Mouse (Mus musculus) myocyte (in vitro differentiated cells): ENCODE results near the gene Usp54. TPM values are rescaled to one million over a fixed set of nuclear protein-coding genes. Genes with fewer than 3 reads are reported as not detected.

ENCODE experiments used
- H3K27me3 ChIP-seq: one replicate; pipeline ENCODE4 v1.6.1; 2011; ENCODE audit not compliant: control insufficient read depth, insufficient read depth, insufficient read length
- H3K36me3 ChIP-seq: one replicate; pipeline ENCODE4 v1.6.1; 2011; ENCODE audit not compliant: control insufficient read depth, insufficient read depth
- H3K4me2 ChIP-seq: one replicate; pipeline ENCODE4 v1.6.1; 2011; ENCODE audit warnings: low read depth, control low read depth
- H3K4me3 ChIP-seq: one replicate; pipeline ENCODE4 v1.5.1; 2011; ENCODE audit warnings: mild to moderate bottlenecking, control low read depth, moderate library complexity
- H3K79me2 ChIP-seq: one replicate; pipeline ENCODE4 v1.6.1; 2011; ENCODE audit not compliant: control insufficient read depth, insufficient read depth
- H3ac ChIP-seq: one replicate; pipeline ENCODE4 v1.6.1; 2011; ENCODE audit not compliant: control insufficient read depth, insufficient read length
- CEBPB ChIP-seq: IDR thresholded peaks from 2 replicates; pipeline ENCODE4 v1.6.1; 2011; ENCODE audit warnings: mild to moderate bottlenecking, moderate library complexity; ENCODE audit not compliant: poor library complexity, insufficient read depth, severe bottlenecking
- E2F4 ChIP-seq: IDR thresholded peaks from one replicate; pipeline ENCODE4 v1.6.1; 2011; ENCODE audit warnings: mild to moderate bottlenecking, control low read depth, moderate library complexity; ENCODE audit not compliant: insufficient read depth
- MAX ChIP-seq: IDR thresholded peaks from one replicate; pipeline ENCODE4 v1.6.1; 2011; ENCODE audit warnings: low read depth, mild to moderate bottlenecking, control low read depth
- MYOD1 ChIP-seq, 3 experiments: IDR thresholded peaks; one replicate each; pipeline ENCODE4 v1.6.1; 2011; ENCODE audit warnings: control low read depth in 2 of 3, low read depth in 2 of 3, mild to moderate bottlenecking in 2 of 3, moderate library complexity in 1 of 3; ENCODE audit not compliant: insufficient read length in 2 of 3, control insufficient read depth in 1 of 3
- MYOG ChIP-seq, 3 experiments: IDR thresholded peaks; one replicate each; pipeline ENCODE4 v1.6.1; 2011; ENCODE audit warnings: control low read depth in 2 of 3, low read depth in 2 of 3, mild to moderate bottlenecking in 2 of 3; ENCODE audit not compliant: insufficient read length in 2 of 3, control insufficient read depth in 1 of 3, insufficient read depth in 1 of 3
- POLR2A ChIP-seq: IDR thresholded peaks from one replicate; pipeline ENCODE4 v1.6.1; 2011; ENCODE audit warnings: low read depth, mild to moderate bottlenecking, control low read depth, moderate library complexity; ENCODE audit not compliant: insufficient read length
- POLR2AphosphoS2 ChIP-seq: IDR thresholded peaks from one replicate; pipeline ENCODE4 v1.6.1; 2011; ENCODE audit warnings: low read depth, control low read depth; ENCODE audit not compliant: insufficient read length
- REST ChIP-seq: IDR thresholded peaks from one replicate; pipeline ENCODE4 v1.6.1; 2011; ENCODE audit warnings: mild to moderate bottlenecking, control low read depth, moderate library complexity; ENCODE audit not compliant: insufficient read depth, insufficient read length
- SRF ChIP-seq: IDR thresholded peaks from one replicate; pipeline ENCODE4 v1.6.1; 2011; ENCODE audit warnings: low read depth; ENCODE audit not compliant: control insufficient read depth, insufficient read length
- TCF12 ChIP-seq: IDR thresholded peaks from one replicate; pipeline ENCODE4 v1.6.1; 2011; ENCODE audit warnings: mild to moderate bottlenecking, control low read depth; ENCODE audit not compliant: poor library complexity, insufficient read depth, severe bottlenecking
- TCF3 ChIP-seq: IDR thresholded peaks from one replicate; pipeline ENCODE4 v1.6.1; 2011; ENCODE audit warnings: low read depth, control low read depth; ENCODE audit not compliant: insufficient read length
- USF1 ChIP-seq: IDR thresholded peaks from one replicate; pipeline ENCODE4 v1.6.1; 2011; ENCODE audit warnings: low read depth, mild to moderate bottlenecking, control low read depth, moderate library complexity
- polyA plus RNA-seq: library from polyadenylated mRNA; unstranded; fragments of >200 nt; fragmentation: generic; extraction: Trizol; gene quantifications from one replicate; pipeline ENCODE4 v1.2.1, GENCODE M21; 2012; ENCODE audit warnings: missing spikeins

The Usp54 gene
- polyA plus RNA-seq, 1 experiment, result 2.6 TPM

- TF ChIP-seq POLR2AphosphoS2 (peak; percentile 86), MAX (no peak), POLR2A (peak; percentile 45)
- peaks cover 21% of the 10 kb centered on the region for H3K79me2 ChIP-seq
- peak overlapping the region; percentile 84 for H3K4me2 ChIP-seq
These were observed 18.8 kb upstream of the Usp54 start for GRCm38 (mm10) chr14:20659687-20660086.

GRCm38 (mm10) chr14:20658902-20659301, 18.0 kb upstream of the Usp54 start:
- no peak for TF ChIP-seq TCF3
- peak; percentile 42 for TF ChIP-seq POLR2A
- peak; percentile 96 for TF ChIP-seq POLR2AphosphoS2
- Histone ChIP-seq H3ac (no peak overlapping the region), H3K4me2 (no peak overlapping the region), H3K27me3 (no peaks in the 10 kb centered on the region), H3K4me3 (no peak overlapping the region), H3K79me2 (peaks cover 17% of the 10 kb centered on the region), H3K36me3 (no peaks in the 10 kb centered on the region)

More at GRCm38 (mm10) chr14:20659687-20660086, 18.8 kb upstream of the Usp54 start:
- no peaks in the 10 kb centered on the region for H3K27me3 ChIP-seq
- no peak overlapping the region for H3ac ChIP-seq
- no peaks in the 10 kb centered on the region for H3K36me3 ChIP-seq
- H3K4me3 ChIP-seq, result no peak overlapping the region

- Histone ChIP-seq H3K4me3 (no peak overlapping the region), H3ac (no peak overlapping the region), H3K36me3 (no peaks in the 10 kb centered on the region), H3K27me3 (no peaks in the 10 kb centered on the region), H3K79me2 (peaks cover 11% of the 10 kb centered on the region), H3K4me2 (no peak overlapping the region)
- TF ChIP-seq REST (no peak), MAX (no peak), TCF3 (no peak), POLR2AphosphoS2 (no peak), CEBPB (no peak), TCF12 (no peak), USF1 (no peak), MYOD1 (IDR thresholded peaks at IDR 0.05; ENCODE audit: control insufficient read depth in 1 of 3, insufficient read length in 2 of 3, low read depth in 2 of 3) (no peak), MYOG (IDR thresholded peaks at IDR 0.05; ENCODE audit: control insufficient read depth in 1 of 3, insufficient read depth in 1 of 3, insufficient read length in 2 of 3, low read depth in 2 of 3) (no peak), POLR2A (no peak)
These were observed 17.5 kb upstream of the Usp54 start for GRCm38 (mm10) chr14:20658326-20658725.

- no peak for TF ChIP-seq REST
- Histone ChIP-seq H3K4me2 (peak within 1 kb of the TSS; percentile 27), H3K4me3 (no peak within 1 kb of the TSS)
These were observed 15.5 kb upstream of the Usp54 start, which contains the start of gene Myoz1 for GRCm38 (mm10) chr14:20656361-20656760. Gene Myoz1 (minus strand): TSS chr14:20656540.

GRCm38 (mm10) chr14:20655731-20656130, 14.9 kb upstream of the Usp54 start:
- Histone ChIP-seq H3ac (no peak overlapping the region), H3K79me2 (no peaks in the 10 kb centered on the region), H3K36me3 (no peaks in the 10 kb centered on the region), H3K27me3 (no peaks in the 10 kb centered on the region), H3K4me2 (peak overlapping the region; percentile 27), H3K4me3 (no peak overlapping the region)
- TF ChIP-seq MYOD1 (IDR thresholded peaks at IDR 0.05; ENCODE audit: control insufficient read depth in 1 of 3, insufficient read length in 2 of 3, low read depth in 2 of 3) (no peak), USF1 (no peak), POLR2A (no peak), MYOG (IDR thresholded peaks at IDR 0.05; ENCODE audit: control insufficient read depth in 1 of 3, insufficient read depth in 1 of 3, insufficient read length in 2 of 3, low read depth in 2 of 3) (no peak), TCF12 (no peak), SRF (no peak), MAX (no peak), E2F4 (no peak), CEBPB (no peak)

More at GRCm38 (mm10) chr14:20656361-20656760, 15.5 kb upstream of the Usp54 start, which contains the start of gene Myoz1:
- H3K27me3 ChIP-seq, result no peaks in the 10 kb centered on the region
- H3K79me2 ChIP-seq, result no peaks in the 10 kb centered on the region
- no peaks in the 10 kb centered on the region for H3K36me3 ChIP-seq
- H3ac ChIP-seq, result no peak within 1 kb of the TSS
